Mouse (Mus musculus): ENCODE data around the gene Kif13a.

DNA sequence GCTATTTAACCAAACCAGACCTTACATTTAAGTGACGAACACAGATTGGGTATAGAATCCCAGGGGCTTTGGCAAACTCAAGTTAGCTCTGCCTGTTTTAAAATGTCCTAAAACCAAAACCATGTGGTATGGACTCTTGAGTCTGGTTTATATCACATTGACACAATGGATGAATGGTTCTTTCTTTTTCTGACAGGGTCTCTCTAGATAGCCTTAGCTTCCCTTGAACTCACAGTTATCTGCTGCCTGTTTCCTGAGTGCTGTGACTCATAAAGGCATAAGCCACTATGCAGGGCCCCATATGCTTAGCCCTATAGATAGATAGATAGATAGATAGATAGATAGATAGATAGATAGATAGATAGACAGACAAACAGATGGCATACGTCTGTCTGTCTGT is 142.8 kb downstream of the Kif13a start:
- no peak for TF ChIP-seq CTCF (IDR thresholded peaks at IDR 0.05; ENCODE audit: insufficient read depth, low read length)
- no peak for TF ChIP-seq POLR2A (IDR thresholded peaks at IDR 0.05; ENCODE audit: borderline replicate concordance, extremely low read depth, low read depth, low read length)

Data from lung, adult 2 months (tissue).